Mouse (Mus musculus) ES-E14 (cell line): ENCODE results near the gene Rnf145. TPM values are rescaled to one million over a fixed set of nuclear protein-coding genes. Genes with fewer than 3 reads are reported as not detected.

Experiments
- DNase-seq: peaks from one replicate; pipeline ENCODE4 v3.0.0-alpha.2; 2013; ENCODE audit warnings: low read depth, low spot score
- H3K27ac ChIP-seq: 2 replicates; pipeline ENCODE4 v1.5.1; 2012; ENCODE audit warnings: low read depth, mild to moderate bottlenecking, low read length, moderate library complexity, mixed read lengths; ENCODE audit not compliant: poor library complexity, insufficient read depth, severe bottlenecking
- H3K36me3 ChIP-seq: 2 replicates; pipeline ENCODE4 v1.6.1; 2012; ENCODE audit warnings: mild to moderate bottlenecking, low read length, moderate library complexity, mixed read lengths; ENCODE audit not compliant: control insufficient read depth, poor library complexity, insufficient read depth, severe bottlenecking
- H3K4me1 ChIP-seq, 2 experiments: fragments of 150-350 bp in 1 of 2; sonication (generic) in 1 of 2; 2 replicates each; pipeline ENCODE4 v1.6.1; 2012; ENCODE audit warnings: low read length in 2 of 2, mild to moderate bottlenecking in 1 of 2, mixed read lengths in 1 of 2; ENCODE audit not compliant: control insufficient read depth in 2 of 2, insufficient read depth in 2 of 2, poor library complexity in 1 of 2
- H3K4me3 ChIP-seq, 2 experiments: fragments of 150-350 bp in 1 of 2; sonication (generic) in 1 of 2; 2 replicates each; pipeline ENCODE4 v1.5.1; 2012; ENCODE audit warnings: low read length in 2 of 2, low read depth in 1 of 2, mild to moderate bottlenecking in 1 of 2, mixed read lengths in 1 of 2; ENCODE audit not compliant: insufficient read depth in 1 of 2, poor library complexity in 1 of 2, severe bottlenecking in 1 of 2
- H3K9ac ChIP-seq: 2 replicates; pipeline ENCODE4 v1.6.1; 2012; ENCODE audit warnings: low read depth, mild to moderate bottlenecking, low read length, mixed read lengths; ENCODE audit not compliant: poor library complexity, insufficient read depth, severe bottlenecking
- H3K9me3 ChIP-seq: fragments of 150-350 bp; sonication (generic); 2 replicates; pipeline ENCODE4 v1.6.1; 2012; ENCODE audit warnings: low read depth, mild to moderate bottlenecking, low read length; ENCODE audit not compliant: control insufficient read depth, insufficient read depth
- CHD2 ChIP-seq: IDR thresholded peaks from 2 replicates; pipeline ENCODE4 v1.6.1; 2014; ENCODE audit warnings: mild to moderate bottlenecking, low read depth, low read length, inconsistent platforms
- HCFC1 ChIP-seq: IDR thresholded peaks from 2 replicates; pipeline ENCODE4 v1.6.1; 2012; ENCODE audit warnings: low read length, inconsistent platforms, borderline replicate concordance; ENCODE audit not compliant: insufficient read depth
- MAFK ChIP-seq: IDR thresholded peaks from 2 replicates; pipeline ENCODE4 v1.6.1; 2014; ENCODE audit warnings: mild to moderate bottlenecking, low read depth, low read length, inconsistent platforms; ENCODE audit not compliant: insufficient read depth
- ZC3H11A ChIP-seq: IDR thresholded peaks from 2 replicates; pipeline ENCODE4 v1.6.1; 2012; ENCODE audit warnings: low read depth, mild to moderate bottlenecking, inconsistent platforms, low read length, borderline replicate concordance
- ZNF384 ChIP-seq: IDR thresholded peaks from 2 replicates; pipeline ENCODE4 v1.6.1; 2012; ENCODE audit warnings: low read depth, low read length, inconsistent platforms
- in situ Hi-C, 2 experiments: fragments of 600-800 bp; cut with MboI; formaldehyde crosslinking; loops; one replicate each; pipeline ENCODE4 v1.15.1; 2025; ENCODE audit warnings: low sequenced_read_pairs in 2 of 2, inconsistent platforms in 1 of 2; ENCODE audit not compliant: unreplicated experiment in 2 of 2
- total RNA-seq: library from RNA; depleted of rRNA; stranded (reverse); fragments of 300-350 nt; gene quantifications from 2 replicates; pipeline ENCODE4 v1.2.3, GENCODE M21; 2012

The Rnf145 gene
- total RNA-seq, 1 experiment = 94.4 TPM

DNA sequence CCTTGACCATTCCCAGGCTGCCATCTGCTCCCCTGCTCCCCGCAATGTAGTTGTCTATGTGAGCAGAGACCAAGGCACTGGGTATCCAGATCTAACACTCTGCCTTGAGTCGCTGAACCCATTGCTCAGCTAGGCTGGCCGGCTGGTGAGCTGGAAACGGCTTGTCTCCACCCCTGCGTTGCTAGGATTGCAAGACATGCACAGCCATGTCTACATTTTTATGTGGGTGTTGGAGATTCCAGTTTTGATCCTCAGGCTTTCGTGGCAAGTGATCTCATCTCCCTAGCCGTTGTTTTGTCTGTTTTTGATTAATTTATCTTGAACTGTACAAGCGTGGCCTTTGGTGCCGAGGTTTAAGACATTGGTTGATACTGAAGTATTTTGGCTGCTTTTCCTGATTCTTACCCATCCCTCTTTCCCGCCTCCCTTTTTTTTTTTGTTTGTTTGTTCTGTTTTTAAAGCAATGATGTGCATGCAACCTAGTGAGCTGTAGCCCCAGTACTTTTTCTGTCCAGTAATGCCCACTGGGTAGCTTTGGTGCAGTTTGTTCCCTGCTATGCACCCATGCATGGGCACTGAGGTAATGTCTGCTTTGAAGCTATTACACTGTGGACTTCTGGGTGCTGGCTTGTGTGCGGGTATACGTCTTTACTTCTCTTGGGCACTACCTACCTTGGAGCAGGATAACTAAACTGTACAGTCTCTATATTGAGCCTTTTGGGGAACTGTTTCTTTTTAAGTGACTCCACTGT, 16.4 kb downstream of the Rnf145 start:
- Histone ChIP-seq H3K4me1 (no peaks in the 10 kb centered on the region), H3K27ac (no peak overlapping the region), H3K4me3 (no peak overlapping the region), H3K9me3 (no peaks in the 10 kb centered on the region), H3K36me3 (peaks cover 22% of the 10 kb centered on the region), H3K9ac (no peak overlapping the region)
- TF ChIP-seq ZNF384 = no peak
- TF ChIP-seq HCFC1 = no peak
- no peak for TF ChIP-seq ZC3H11A
- no peak for TF ChIP-seq MAFK
- TF ChIP-seq CHD2 = no peak
- in situ Hi-C loops = no loop called here
- DNase-seq = no peak

GRCm38 (mm10) chr11:44537403-44537802, 18.6 kb downstream of the Rnf145 start:
- peaks cover 22% of the 10 kb centered on the region for H3K36me3 ChIP-seq

GRCm38 (mm10) chr11:44538101-44538500, 19.3 kb downstream of the Rnf145 start:
- H3K27ac ChIP-seq = no peak overlapping the region
- H3K4me1 ChIP-seq = peaks cover 0 to 2% of the 10 kb centered on the region in 2 experiments; a peak in 1 of 4 replicates
- in situ Hi-C loops = no loop called here
- DNase-seq = no peak
- H3K9me3 ChIP-seq = no peaks in the 10 kb centered on the region
- H3K9ac ChIP-seq = no peak overlapping the region
- peaks cover 17% of the 10 kb centered on the region for H3K36me3 ChIP-seq
- no peak overlapping the region for H3K4me3 ChIP-seq
- TF ChIP-seq ZNF384 (no peak), HCFC1 (no peak), MAFK (no peak), CHD2 (no peak), ZC3H11A (no peak)

More at GRCm38 (mm10) chr11:44537403-44537802, 18.6 kb downstream of the Rnf145 start:
- H3K9me3 ChIP-seq = no peaks in the 10 kb centered on the region
- H3K4me3 ChIP-seq = no peak overlapping the region
- peaks cover 0 to 2% of the 10 kb centered on the region in 2 experiments; a peak in 1 of 4 replicates for H3K4me1 ChIP-seq
- no peak overlapping the region for H3K9ac ChIP-seq
- H3K27ac ChIP-seq = no peak overlapping the region
- no peak for TF ChIP-seq CHD2
- no peak for TF ChIP-seq ZNF384
- no peak for TF ChIP-seq MAFK
- TF ChIP-seq HCFC1 = no peak
- TF ChIP-seq ZC3H11A = no peak
- DNase-seq = no peak
- in situ Hi-C loops = no loop called here

- H3K27ac ChIP-seq = no peak overlapping the region
- no peak overlapping the region for H3K4me3 ChIP-seq
- peaks cover 15% of the 10 kb centered on the region for H3K36me3 ChIP-seq
Measured at GRCm38 (mm10) chr11:44538501-44539290, 19.9 kb downstream of the Rnf145 start.

More at GRCm38 (mm10) chr11:44538501-44539290, 19.9 kb downstream of the Rnf145 start:
- Histone ChIP-seq H3K9me3 (no peaks in the 10 kb centered on the region), H3K9ac (no peak overlapping the region), H3K4me1 (peaks cover 0 to 2% of the 10 kb centered on the region in 2 experiments; a peak in 1 of 4 replicates)
- TF ChIP-seq HCFC1 (no peak), ZNF384 (no peak), ZC3H11A (no peak), CHD2 (no peak), MAFK (no peak)
- in situ Hi-C loops = no loop called here
- no peak for DNase-seq
